Mouse (Mus musculus): ENCODE results near the gene D17Wsu92e. TPM values are rescaled to one million over a fixed set of nuclear protein-coding genes. Genes with fewer than 3 reads are reported as not detected.

The D17Wsu92e gene
- total RNA-seq, 4 experiments from 2014 or later, result 203 to 227 (median 213) TPM

DNA sequence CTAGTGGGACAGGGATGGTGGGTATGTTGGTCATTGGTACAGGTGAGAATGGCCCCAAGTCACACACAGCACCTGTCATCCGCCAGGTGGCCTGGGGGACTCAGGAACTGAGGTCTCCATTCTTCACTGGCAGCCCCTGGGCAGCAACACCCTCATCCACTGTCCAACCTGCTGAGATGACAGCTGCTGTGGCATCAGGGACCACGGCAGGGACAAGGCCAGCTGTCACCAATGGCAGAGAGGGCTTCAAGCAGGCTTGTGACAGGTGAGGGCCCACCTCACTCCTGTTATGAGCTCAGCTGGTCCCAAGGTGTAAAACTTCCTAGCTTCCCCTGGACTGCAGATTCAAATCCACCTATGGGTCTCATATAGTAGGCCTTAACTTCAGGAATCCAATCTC, 72.3 kb downstream of the D17Wsu92e start:
- no peak for DNase-seq (ENCODE audit: low spot score in 2 of 2)

DNA sequence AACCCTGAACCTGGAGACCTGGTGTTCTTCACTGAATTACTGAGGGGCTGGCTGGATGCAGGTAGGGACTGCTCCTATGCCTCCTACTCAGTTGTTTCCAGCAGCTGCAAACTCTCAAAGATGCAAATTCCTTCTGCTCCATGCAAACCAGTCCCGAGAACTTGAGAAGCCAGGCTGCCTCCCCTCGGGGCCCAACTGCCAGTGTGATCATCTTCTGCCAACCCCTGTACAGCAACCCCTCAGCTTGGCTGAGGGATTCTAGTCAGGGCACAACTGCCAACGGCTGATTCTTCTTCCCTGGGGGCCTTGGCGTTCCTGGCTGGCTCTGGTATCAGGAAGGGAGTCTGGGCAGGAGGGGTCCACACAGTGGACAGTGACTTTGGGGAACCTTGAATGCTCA, 74.0 kb downstream of the D17Wsu92e start:
- no peak for DNase-seq (ENCODE audit: low spot score in 2 of 2)

DNA sequence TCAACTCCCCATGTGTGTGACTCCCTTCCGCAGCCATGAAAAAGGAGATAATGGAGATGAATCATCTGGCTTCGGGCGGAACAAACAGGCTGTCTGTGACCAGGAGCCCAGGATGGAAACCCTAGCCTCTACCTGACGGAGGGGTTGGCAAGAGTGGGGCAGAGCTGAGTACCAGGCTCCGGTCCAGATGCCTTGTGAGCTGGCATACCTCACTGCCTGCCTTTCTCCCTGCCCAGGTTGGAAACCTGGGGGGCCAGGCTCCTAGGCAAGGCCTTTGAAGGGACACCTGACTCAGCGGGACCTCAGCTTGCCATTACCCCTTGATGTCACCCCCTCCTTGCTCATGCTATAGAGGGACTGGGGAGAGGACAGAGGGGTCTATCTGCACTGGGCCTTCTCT, 79.5 kb downstream of the D17Wsu92e start:
- no peak for DNase-seq (ENCODE audit: low spot score in 2 of 2)

DNA sequence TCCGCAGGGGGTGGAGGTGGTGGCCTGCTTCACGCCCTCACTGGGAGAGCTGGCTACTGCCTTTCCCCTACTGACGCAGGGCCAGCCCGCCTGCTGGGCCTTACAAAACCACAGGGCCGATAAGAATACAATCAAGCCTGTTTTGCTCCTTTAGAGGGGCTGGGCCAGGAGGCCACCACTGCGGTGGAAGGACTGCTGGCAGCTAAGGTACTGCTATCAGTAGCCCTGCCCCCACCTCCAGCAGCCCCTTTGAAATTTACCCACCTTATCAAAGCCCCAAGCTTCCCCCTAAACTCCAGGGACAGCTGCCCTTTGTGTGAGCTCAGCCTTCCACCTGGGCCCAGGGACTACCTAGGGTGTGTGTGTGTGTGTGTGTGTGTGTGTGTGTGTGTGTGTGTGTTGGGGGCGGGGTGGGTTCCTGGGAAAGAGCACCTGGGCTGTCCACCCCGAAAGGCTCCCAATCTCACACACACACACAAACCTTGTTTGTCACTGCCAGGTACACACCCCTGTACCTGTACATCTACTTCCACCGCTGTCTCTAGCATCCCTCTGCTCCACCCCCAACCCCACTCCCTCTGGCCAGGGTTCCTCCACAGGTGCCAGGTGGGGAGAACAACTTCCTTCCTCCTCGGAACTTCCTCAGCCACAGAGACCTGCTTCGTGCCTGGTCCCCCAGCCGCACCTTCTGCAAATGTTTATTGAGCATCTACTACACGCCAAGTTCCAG, 85.9 kb downstream of the D17Wsu92e start:
- DNase-seq (ENCODE audit: low spot score in 2 of 2), result no peak

- no peak for DNase-seq (ENCODE audit: low spot score in 2 of 2)
Observed at GRCm38 (mm10) chr17:27732694-27733093, 87.8 kb downstream of the D17Wsu92e start.

GRCm38 (mm10) chr17:27732152-27732551, 88.3 kb downstream of the D17Wsu92e start:
- DNase-seq (ENCODE audit: low spot score in 2 of 2), result no peak

DNA sequence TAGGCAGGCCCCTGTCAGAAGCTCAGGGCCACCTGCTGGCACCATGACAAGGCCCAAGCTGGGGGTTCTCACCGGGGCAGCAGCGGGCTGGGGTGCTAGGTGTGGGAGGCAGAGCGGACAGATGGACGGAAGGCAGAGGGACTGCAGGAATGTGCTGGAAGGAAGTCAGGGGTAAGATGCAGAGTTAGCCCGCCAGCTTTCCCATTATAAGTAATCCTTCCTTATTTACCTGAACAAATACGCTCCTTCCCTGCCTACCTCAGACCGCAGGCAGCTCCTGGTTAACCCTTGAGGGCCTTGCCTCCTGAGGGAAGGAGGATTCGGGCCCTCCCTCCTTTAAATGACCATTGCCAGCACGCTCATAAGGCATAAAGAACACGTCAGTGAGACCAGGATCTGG, 91.7 kb downstream of the D17Wsu92e start, which contains the start of gene Spdef:
Spdef (minus strand) TSS at position 186 of the 400 bp plus-strand sequence.
- no peak for DNase-seq (ENCODE audit: low spot score in 2 of 2)

DNA sequence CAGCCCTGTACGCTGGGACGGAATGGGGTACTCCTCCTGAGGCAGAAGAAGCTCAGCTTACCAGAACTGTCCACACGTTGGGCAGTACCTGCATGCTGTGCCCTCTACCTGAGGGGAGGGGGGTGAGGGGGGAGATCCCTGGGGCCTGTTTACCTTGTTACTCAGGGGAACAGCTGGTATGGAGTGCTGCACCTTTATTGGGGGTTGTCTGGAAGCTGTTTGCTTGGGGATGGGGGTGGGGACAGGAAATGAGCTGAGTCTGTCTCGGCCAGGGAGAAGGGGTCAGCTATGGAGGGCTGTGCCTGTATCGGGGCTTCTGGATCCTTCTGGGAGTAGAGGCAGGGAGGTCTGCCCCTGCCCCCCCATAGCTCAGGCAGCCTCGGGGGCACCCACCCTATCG, 93.9 kb downstream of the D17Wsu92e start:
- no peak for DNase-seq (ENCODE audit: low spot score in 2 of 2)

GRCm38 (mm10) chr17:27725412-27725811, 95.0 kb downstream of the D17Wsu92e start:
- DNase-seq (ENCODE audit: low spot score in 2 of 2), result no peak

DNA sequence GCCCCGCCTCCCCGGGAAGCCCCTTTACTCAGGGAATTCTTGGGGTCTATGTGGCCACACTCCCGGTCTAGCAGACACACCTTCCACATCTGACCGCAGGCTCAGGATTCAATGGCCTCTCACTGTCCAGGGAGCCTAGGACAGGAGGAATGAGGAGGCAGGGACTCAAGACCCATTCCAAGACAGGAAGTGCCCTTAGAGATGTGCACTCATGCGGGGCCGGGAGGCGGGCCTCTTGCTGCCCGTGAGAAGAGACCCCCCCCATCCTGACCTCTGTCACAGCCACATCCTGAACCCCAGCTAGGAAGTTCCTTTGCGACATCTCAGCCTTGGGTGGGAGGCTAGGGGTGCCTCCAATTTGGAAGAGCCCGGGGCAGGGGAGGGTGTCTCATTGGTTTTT, 95.4 kb downstream of the D17Wsu92e start:
- no peak for DNase-seq (ENCODE audit: low spot score in 2 of 2)

GRCm38 (mm10) chr17:27724327-27724726, 96.1 kb downstream of the D17Wsu92e start:
- DNase-seq (ENCODE audit: low spot score in 2 of 2), result no peak

GRCm38 (mm10) chr17:27721125-27721664, 99.3 kb downstream of the D17Wsu92e start:
- no peak for DNase-seq (ENCODE audit: low spot score in 2 of 2)

DNA sequence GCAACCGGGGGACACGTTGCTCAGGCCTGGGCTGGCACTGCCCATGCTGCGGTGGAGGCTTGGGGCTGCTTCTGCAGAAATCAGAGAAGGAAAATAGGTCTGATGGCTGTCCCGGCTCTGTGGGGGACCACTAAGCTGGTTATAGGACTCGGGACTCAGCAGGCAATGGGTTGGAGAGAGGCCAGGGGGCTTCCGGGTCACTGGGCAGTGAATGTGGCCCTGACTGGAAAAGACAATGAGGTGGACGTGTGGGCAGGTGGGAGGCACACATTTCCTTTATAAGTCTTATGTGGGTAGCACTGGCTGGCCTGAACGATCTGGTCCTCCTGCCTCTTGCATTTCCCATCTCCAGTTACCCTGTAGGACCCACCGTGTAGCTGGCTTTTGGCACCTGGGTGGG, 100.1 kb downstream of the D17Wsu92e start:
- no peak for DNase-seq (ENCODE audit: low spot score in 2 of 2)

- DNase-seq (ENCODE audit: low spot score in 2 of 2), result no peak
Observed at GRCm38 (mm10) chr17:27719663-27720062, 100.8 kb downstream of the D17Wsu92e start.

DNA sequence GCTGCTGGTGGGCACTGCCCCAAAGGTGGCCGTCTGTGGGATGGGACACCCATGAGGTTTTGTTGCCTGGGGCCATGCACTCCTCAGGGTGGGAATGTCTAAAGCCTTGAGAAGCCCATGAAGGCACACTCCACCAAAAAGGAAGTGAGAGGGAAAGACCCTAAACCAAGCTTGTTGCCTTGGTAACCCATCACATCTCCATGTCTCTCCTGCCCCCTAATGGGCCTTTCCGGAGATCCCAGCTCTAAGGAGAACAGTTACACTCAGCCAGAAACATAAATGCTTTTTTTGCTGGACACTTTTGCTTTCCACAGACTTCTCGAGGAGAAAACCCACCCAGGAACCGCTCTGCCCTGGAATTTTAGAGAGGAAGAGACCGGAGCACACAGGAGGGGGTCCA, 102.2 kb downstream of the D17Wsu92e start:
- DNase-seq (ENCODE audit: low spot score in 2 of 2), result no peak

DNA sequence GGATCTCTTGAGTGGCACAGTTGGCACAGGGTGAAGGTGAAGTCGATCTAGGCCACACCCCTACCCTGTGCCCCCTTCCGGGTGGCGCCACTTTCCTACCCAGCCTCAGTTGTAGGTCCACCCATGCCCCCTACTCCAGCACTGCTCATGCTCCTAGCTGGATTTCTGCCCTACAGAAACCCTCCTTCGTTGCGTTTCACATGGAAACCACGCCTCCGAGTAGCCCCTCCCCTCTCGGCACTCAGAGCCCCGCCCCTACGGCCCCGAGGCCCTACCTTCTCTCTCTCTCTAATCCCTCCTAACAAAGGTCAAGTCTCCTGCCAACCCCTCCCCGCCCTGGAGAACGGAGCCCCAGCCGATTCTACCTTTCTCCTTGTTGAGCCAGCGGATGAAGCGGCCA, 103.6 kb downstream of the D17Wsu92e start:
- DNase-seq (ENCODE audit: low spot score in 2 of 2), result no peak

- DNase-seq (ENCODE audit: low spot score in 2 of 2), result no peak
Observed at GRCm38 (mm10) chr17:27712832-27713231, 107.6 kb downstream of the D17Wsu92e start.

- no peak for DNase-seq (ENCODE audit: low spot score in 2 of 2)
Observed at GRCm38 (mm10) chr17:27709650-27710049, 110.8 kb downstream of the D17Wsu92e start.

- no peak for DNase-seq (ENCODE audit: low spot score in 2 of 2)
Observed at GRCm38 (mm10) chr17:27707954-27708661, 112.3 kb downstream of the D17Wsu92e start.

DNA sequence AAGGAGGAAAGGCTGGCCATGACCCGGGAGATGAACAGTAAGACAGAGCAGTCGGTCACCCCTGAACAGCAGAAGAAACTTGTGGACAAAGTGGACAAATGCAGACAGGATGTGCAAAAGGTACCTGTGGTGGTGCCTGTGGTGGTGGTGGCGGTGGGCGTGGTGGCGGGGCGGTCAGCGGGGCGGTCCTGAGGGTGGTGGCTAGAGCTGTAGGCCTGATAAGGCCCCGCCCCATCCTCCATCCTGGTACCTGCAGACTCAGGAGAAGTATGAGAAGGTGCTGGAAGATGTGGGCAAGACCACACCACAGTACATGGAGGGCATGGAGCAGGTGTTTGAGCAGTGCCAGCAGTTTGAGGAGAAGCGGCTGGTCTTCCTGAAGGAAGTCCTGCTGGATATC, 114.8 kb downstream of the D17Wsu92e start:
- no peak for DNase-seq (ENCODE audit: low spot score in 2 of 2)

- DNase-seq (ENCODE audit: low spot score in 2 of 2), result no peak
Observed at GRCm38 (mm10) chr17:27703961-27704621, 116.4 kb downstream of the D17Wsu92e start.

DNA sequence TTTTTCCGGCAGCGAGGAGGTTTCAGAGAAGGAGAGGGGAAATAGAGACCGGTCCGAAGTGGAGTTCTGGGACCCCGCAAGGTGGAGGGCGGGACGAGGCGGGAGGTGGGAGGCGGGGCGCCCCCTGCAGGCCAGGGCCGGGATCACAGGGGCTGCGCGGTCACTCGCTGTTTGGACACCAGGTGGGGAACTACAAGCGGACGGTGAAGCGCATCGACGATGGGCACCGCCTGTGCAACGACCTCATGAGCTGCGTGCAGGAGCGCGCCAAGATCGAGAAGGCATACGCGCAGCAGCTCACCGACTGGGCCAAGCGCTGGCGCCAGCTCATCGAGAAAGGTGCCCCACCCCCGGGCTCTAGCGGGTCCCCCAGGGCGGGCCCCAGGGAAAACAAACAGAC, 117.9 kb downstream of the D17Wsu92e start:
- no peak for DNase-seq (ENCODE audit: low spot score in 2 of 2)
